Mouse (Mus musculus): Measurements from ENCODE around the gene Arl11. TPM values are rescaled to one million over a fixed set of nuclear protein-coding genes. Genes with fewer than 3 reads are reported as not detected.
"Not testable (repeated sequence)": the region's sequence is repeated elsewhere in the genome, so short reads cannot be mapped to it uniquely, and the experiment has no call there.

Arl11 gene
- polyA plus RNA-seq, 1 experiment from 2014 or later: 0.52 TPM

DNA sequence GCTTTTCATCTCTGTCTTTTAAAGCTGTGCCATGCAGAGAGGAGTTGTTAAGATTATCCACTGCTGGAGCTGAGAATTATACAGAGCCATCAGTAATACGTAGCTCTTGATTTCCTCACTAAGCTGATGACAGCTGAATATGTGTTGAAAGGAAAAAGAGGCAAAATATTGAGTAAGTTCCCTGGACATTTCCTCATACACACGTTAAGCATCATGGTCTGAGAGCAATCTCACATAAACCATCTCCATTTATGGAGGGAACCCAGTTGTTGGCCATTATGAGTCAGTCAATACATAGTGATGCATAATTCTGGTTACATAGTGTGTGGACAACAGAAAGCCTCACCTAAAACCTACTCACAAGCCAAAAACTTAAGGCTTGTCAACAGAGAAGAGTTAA lies 7.1 kb upstream of the Arl11 start:
- Histone ChIP-seq H3K9me3 (replicated peaks) (no peaks in the 10 kb centered on the region), H3K4me2 (replicated peaks) (no peak overlapping the region), H3K4me1 (no peaks in the 10 kb centered on the region), H3K36me3 (no peaks in the 10 kb centered on the region), H3K9ac (no peak overlapping the region), H3K4me3 (no peak overlapping the region), H3K27me3 (no peaks in the 10 kb centered on the region), H3K27ac (no peak overlapping the region)
- no peak for ATAC-seq (ENCODE audit: low FRiP score)
- WGBS: 74% methylated on average over 2 of the region's 2 CpGs

DNA sequence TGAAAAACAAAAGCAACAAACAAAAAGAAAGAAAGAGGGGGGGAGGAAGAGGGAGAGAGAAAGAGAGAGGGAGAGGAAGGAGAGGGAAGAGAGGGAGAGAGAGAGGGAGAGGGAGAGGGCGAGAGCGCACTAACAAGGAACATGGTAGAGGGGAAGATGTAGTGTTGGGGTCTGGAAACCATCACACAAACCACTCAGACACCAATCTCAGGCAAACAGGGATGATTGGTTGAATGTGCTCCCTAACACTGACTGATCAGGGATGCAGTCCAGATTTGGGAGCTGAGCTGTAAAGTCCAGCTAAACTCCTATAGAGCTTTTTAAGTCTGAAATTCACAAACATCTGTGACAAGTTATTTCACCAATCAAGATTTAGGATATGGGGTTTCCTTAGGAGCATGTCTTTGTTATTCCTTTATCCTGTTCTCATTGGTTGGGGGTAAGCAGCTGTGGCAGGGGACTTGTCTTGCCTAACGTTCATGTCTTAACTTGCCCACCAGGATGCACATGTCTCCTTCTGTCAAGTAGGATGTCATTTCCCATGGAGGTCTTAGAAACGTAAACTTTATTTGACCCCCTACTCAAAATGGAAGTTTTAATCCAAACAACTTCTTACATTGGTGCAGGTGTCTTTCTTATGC lies 5.5 kb upstream of the Arl11 start:
- no peak for ATAC-seq (ENCODE audit: low FRiP score)
- no peak overlapping the region for H3K4me2 ChIP-seq (replicated peaks)
- H3K27me3 ChIP-seq: no peaks in the 10 kb centered on the region
- H3K36me3 ChIP-seq: no peaks in the 10 kb centered on the region
- no peak overlapping the region for H3K9ac ChIP-seq
- H3K4me1 ChIP-seq: no peaks in the 10 kb centered on the region
- WGBS: 85% methylated on average over 4 of the region's 4 CpGs
- H3K27ac ChIP-seq: no peak overlapping the region
- no peak overlapping the region for H3K4me3 ChIP-seq
- H3K9me3 ChIP-seq (replicated peaks): no peaks in the 10 kb centered on the region

DNA sequence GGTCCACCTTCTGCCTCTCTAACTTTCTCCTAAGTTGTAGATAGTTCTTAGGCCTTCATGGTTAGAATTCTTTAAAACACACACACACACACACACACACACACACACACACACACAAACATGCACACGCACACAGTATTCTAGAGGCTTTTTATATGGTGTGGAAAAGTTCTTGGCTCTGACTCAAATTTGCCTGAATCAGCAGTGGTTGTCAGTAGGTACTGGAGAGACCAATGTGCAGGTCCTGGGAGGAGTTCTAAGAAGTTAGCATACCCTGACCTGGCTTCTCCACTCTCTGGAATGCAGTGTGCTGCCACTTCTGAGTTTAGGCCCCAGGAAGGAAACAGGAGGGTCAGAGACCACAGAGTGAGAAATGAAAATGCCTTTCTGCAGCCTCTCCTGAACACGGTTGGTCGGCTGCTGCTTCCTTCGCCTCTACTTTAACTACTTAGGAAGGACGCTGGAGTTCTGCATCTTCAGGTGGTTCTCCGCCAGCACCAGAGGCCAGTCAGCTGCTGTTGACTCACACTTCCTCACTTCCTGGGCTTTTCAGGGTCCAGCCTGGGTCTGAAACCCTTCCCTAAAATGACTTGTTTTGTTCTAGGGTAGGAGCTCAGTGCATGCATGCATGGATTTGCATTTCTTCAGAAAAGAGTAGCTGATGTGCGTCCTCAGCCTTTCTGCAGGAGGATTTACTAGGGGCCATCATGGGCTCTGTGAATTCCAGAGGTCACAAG lies 651 bp downstream of the Arl11 start:
- 75% methylated on average over 7 of the region's 7 CpGs for WGBS
- no peak for ATAC-seq (ENCODE audit: low FRiP score)
- no peaks in the 10 kb centered on the region for H3K9me3 ChIP-seq (replicated peaks)
- no peak overlapping the region for H3K4me2 ChIP-seq (replicated peaks)
- no peak overlapping the region for H3K27ac ChIP-seq
- H3K36me3 ChIP-seq: no peaks in the 10 kb centered on the region
- no peak overlapping the region for H3K4me3 ChIP-seq
- H3K4me1 ChIP-seq: peaks cover 6% of the 10 kb centered on the region; the same call in 1 of the 2 replicates
- H3K27me3 ChIP-seq: no peaks in the 10 kb centered on the region
- H3K9ac ChIP-seq: no peak overlapping the region

DNA sequence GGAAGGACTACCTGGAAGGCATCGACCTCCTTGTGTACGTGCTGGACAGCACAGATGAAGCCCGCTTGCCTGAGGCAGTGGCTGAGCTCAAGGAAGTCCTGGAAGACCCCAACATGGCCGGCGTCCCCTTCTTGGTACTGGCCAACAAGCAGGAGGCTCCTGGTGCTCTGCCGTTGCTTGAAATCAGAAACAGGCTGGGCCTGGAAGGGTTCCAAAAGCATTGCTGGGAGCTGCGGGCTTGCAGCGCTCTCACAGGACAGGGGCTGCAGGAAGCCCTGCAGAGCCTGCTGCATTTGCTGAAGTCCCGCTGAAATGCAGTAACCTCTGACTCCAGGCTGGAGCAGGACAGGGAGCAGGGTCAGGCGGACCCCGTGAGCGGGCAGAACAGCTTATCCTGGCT lies 1.4 kb downstream of the Arl11 start:
- 59% methylated on average over 12 of the region's 12 CpGs for WGBS
- Histone ChIP-seq H3K4me1 (peaks cover 6% of the 10 kb centered on the region; the same call in 1 of the 2 replicates), H3K27ac (0 out of 2 replicates have a peak overlapping the region, but pooled peaks have one; percentile 4), H3K4me2 (replicated peaks) (no peak overlapping the region), H3K27me3 (no peaks in the 10 kb centered on the region), H3K36me3 (no peaks in the 10 kb centered on the region), H3K9ac (no peak overlapping the region), H3K9me3 (replicated peaks) (no peaks in the 10 kb centered on the region), H3K4me3 (no peak overlapping the region)
- ATAC-seq (ENCODE audit: low FRiP score): no peak

GRCm38 (mm10) chr14:61316861-61317260 lies 7.3 kb downstream of the Arl11 start:
- no peak overlapping the region for H3K4me2 ChIP-seq (replicated peaks)
- H3K9me3 ChIP-seq (replicated peaks): no peaks in the 10 kb centered on the region
- H3K27ac ChIP-seq: no peak overlapping the region
- H3K9ac ChIP-seq: no peak overlapping the region
- no peak overlapping the region for H3K4me3 ChIP-seq
- H3K27me3 ChIP-seq: no peaks in the 10 kb centered on the region
- 40% methylated on average over 4 of the region's 4 CpGs for WGBS
- H3K36me3 ChIP-seq: no peaks in the 10 kb centered on the region
- ATAC-seq (ENCODE audit: low FRiP score): no peak
- H3K4me1 ChIP-seq: no peaks in the 10 kb centered on the region

- Histone ChIP-seq H3K36me3 (no peaks in the 10 kb centered on the region), H3K9me3 (replicated peaks) (no peaks in the 10 kb centered on the region; the same call in 1 of the 2 replicates), H3K9ac (no peak overlapping the region), H3K4me1 (no peaks in the 10 kb centered on the region), H3K4me2 (replicated peaks) (no peak overlapping the region), H3K27me3 (no peaks in the 10 kb centered on the region), H3K27ac (no peak overlapping the region), H3K4me3 (no peak overlapping the region)
- WGBS: 96% methylated on average over 1 of the region's 1 CpGs
- ATAC-seq (ENCODE audit: low FRiP score): no peak
These were observed 11.2 kb downstream of the Arl11 start for GRCm38 (mm10) chr14:61320765-61321164.

DNA sequence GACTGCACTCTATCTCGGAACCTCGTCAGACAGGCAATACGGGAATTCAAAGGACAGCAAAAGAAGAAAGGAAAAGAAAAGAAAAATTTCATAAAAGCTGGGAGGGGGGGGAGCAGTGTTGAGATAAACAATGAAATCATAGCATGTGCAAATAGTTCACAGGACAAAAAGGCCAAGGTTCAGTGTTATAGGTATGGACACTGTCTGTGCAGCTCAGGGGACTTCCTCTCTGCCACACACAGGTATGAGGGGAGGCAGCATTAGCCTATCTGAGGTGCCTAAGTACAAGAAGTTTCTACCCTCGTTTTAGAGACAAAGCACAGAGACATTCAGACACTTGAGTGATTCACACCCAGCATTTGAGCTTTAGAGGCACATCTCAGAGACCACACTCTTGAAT lies 11.6 kb downstream of the Arl11 start:
- no peak for ATAC-seq (ENCODE audit: low FRiP score)
- no peak overlapping the region for H3K4me3 ChIP-seq
- H3K4me2 ChIP-seq (replicated peaks): no peak overlapping the region
- WGBS: 86% methylated on average over 4 of the region's 4 CpGs
- H3K9ac ChIP-seq: no peak overlapping the region
- no peaks in the 10 kb centered on the region; the same call in 1 of the 2 replicates for H3K9me3 ChIP-seq (replicated peaks)
- H3K4me1 ChIP-seq: no peaks in the 10 kb centered on the region
- H3K27ac ChIP-seq: no peak overlapping the region
- no peaks in the 10 kb centered on the region for H3K27me3 ChIP-seq
- no peaks in the 10 kb centered on the region for H3K36me3 ChIP-seq

DNA sequence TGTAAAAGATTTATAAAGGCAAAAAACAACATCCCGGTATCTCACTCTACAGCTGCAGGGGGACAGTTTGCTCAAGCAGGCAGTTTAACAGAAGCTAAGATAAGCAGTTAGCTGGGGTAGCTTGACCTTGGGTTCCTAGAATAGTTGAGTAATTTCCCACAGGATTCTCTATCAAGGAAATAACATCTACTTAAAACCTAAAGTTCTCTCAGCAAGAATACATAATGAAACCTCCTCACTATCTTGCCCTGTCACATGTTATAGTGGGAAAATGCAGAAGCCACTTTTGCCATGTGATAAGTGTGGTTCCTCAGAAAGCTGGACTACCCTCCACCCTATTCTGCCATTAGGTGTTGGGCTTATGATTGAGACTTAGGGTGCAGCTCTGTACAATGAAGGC lies 13.2 kb downstream of the Arl11 start:
- no peak for ATAC-seq (ENCODE audit: low FRiP score)
- Histone ChIP-seq H3K9ac (no peak overlapping the region), H3K27me3 (no peaks in the 10 kb centered on the region), H3K4me1 (peaks cover 4% of the 10 kb centered on the region; the same call in 1 of the 2 replicates), H3K27ac (no peak overlapping the region), H3K4me2 (replicated peaks) (no peak overlapping the region), H3K36me3 (no peaks in the 10 kb centered on the region), H3K9me3 (replicated peaks) (no peaks in the 10 kb centered on the region; the same call in 1 of the 2 replicates), H3K4me3 (no peak overlapping the region)
- WGBS: 96% methylated on average over 1 of the region's 1 CpGs

DNA sequence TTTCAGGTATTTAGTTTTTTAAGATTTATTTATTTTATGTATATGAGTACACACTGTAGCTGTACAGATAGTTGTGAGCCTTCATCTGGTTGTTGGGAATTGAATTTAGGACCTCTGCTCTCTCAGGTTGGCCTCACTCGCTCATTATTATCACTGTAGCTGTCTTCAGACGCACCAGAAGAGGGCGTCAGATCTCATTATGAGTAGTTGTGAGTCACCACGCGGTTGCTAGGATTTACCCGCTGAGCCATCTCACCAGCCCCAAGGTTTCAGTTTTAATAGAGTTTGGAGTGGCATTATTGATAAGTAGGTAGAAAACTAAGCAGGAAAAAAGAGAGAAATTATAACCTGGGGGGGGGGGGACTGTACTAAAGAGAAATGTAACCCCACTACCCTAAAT lies 17.5 kb downstream of the Arl11 start:
- not testable (repeated sequence) for H3K4me2 ChIP-seq (replicated peaks); H3K4me1 ChIP-seq; H3K4me3 ChIP-seq; H3K27ac ChIP-seq; H3K27me3 ChIP-seq; H3K9me3 ChIP-seq (replicated peaks); ATAC-seq (ENCODE audit: low FRiP score); H3K36me3 ChIP-seq; H3K9ac ChIP-seq
- WGBS: 23% methylated on average over 6 of the region's 6 CpGs

GRCm38 (mm10) chr14:61327618-61328450 lies 18.3 kb downstream of the Arl11 start:
- Histone ChIP-seq H3K4me3 (peak overlapping the region; percentile 16), H3K9ac (peak overlapping the region; percentile 47), H3K27me3 (no peaks in the 10 kb centered on the region), H3K27ac (peak overlapping the region; percentile 67), H3K36me3 (no peaks in the 10 kb centered on the region), H3K4me1 (peaks cover 8% of the 10 kb centered on the region; the same call in 1 of the 2 replicates), H3K9me3 (replicated peaks) (no peaks in the 10 kb centered on the region; the same call in 1 of the 2 replicates), H3K4me2 (replicated peaks) (peak overlapping the region; percentile 46)
- WGBS: 34% methylated on average over 19 of the region's 19 CpGs
- ATAC-seq (ENCODE audit: low FRiP score): peak; percentile 85

DNA sequence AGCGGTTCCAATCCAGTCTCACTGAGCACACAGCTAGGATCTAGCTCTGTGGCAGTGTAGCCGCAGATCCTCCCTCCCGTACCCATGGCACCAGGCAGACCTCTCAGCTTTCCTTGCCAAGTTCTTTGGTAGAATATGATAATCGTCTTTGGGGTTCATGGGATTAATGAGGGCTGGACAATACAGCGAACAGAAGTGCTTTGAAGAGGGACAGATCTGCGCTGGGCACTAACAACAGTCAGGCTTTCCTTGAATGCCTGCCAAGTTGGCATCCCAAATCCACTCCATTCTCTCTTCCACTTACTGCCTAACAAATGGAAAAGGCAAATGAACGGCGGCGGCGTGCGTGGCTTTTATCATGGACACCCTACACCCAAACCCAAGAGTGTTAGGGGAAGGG lies 21.0 kb downstream of the Arl11 start:
- Histone ChIP-seq H3K27me3 (no peaks in the 10 kb centered on the region), H3K4me1 (peaks cover 8% of the 10 kb centered on the region; the same call in 1 of the 2 replicates), H3K4me2 (replicated peaks) (no peak overlapping the region), H3K27ac (no peak overlapping the region), H3K9ac (no peak overlapping the region), H3K36me3 (no peaks in the 10 kb centered on the region), H3K9me3 (replicated peaks) (no peaks in the 10 kb centered on the region), H3K4me3 (no peak overlapping the region)
- ATAC-seq (ENCODE audit: low FRiP score): peak; percentile 51
- WGBS: 79% methylated on average over 11 of the region's 11 CpGs

GRCm38 (mm10) chr14:61330996-61331561 lies 21.5 kb downstream of the Arl11 start:
- H3K4me3 ChIP-seq: no peak overlapping the region
- H3K36me3 ChIP-seq: no peaks in the 10 kb centered on the region
- H3K4me1 ChIP-seq: peaks cover 8% of the 10 kb centered on the region; the same call in 1 of the 2 replicates
- 26% methylated on average over 13 of the region's 13 CpGs for WGBS
- no peak overlapping the region for H3K27ac ChIP-seq
- H3K9ac ChIP-seq: no peak overlapping the region
- no peak overlapping the region; the same call in 1 of the 2 replicates for H3K4me2 ChIP-seq (replicated peaks)
- H3K27me3 ChIP-seq: no peaks in the 10 kb centered on the region
- ATAC-seq (ENCODE audit: low FRiP score): peak; percentile 72
- no peaks in the 10 kb centered on the region for H3K9me3 ChIP-seq (replicated peaks)

Measured in hindbrain, embryonic 12.5 days (tissue).